Mouse (Mus musculus): Measurements from ENCODE around the gene Stxbp2. TPM values are rescaled to one million over a fixed set of nuclear protein-coding genes. Genes with fewer than 3 reads are reported as not detected.

Gene Stxbp2
- polyA plus RNA-seq, 1 experiment from 2014 or later = 46.9 TPM

GRCm38 (mm10) chr8:3671980-3672491, 41.3 kb downstream of the Stxbp2 start, which contains the start of gene Fcor:
Gene Fcor, minus strand, starts transcription at chr8:3672362.
- H3K36me3 ChIP-seq (replicated peaks; ENCODE audit: insufficient read depth, low read length) = no peaks in the 10 kb centered on the region
- H3K27ac ChIP-seq (ENCODE audit: low read depth) = peak within 1 kb of the TSS; percentile 1; the same call in 1 of the 2 replicates
- H3K27me3 ChIP-seq (ENCODE audit: insufficient read depth, low read length) = no peaks in the 10 kb centered on the region
- H3K4me1 ChIP-seq (ENCODE audit: insufficient read depth) = peaks cover 8% of the 10 kb centered on the region
- peak; percentile 66 for ATAC-seq
- peak within 1 kb of the TSS; percentile 47 for H3K9ac ChIP-seq (replicated peaks)
- DNase-seq = peak; percentile 88
- H3K4me2 ChIP-seq (ENCODE audit: low read depth, low read length) = peak within 1 kb of the TSS; percentile 82
- WGBS (ENCODE audit: insufficient replicate concordance) = 2% methylated on average over 23 of the region's 23 CpGs
- peak; percentile 95 for TF ChIP-seq CTCF (IDR thresholded peaks at IDR 0.05; ENCODE audit: low read depth)
- 0 out of 2 replicates have a peak, but pooled peaks have one; percentile 11 for TF ChIP-seq EP300 (IDR thresholded peaks at IDR 0.05; ENCODE audit: low read depth)
- H3K4me3 ChIP-seq (ENCODE audit: low read depth, low read length) = peak within 1 kb of the TSS; percentile 54
- H3K9me3 ChIP-seq (ENCODE audit: low read length) = no peaks in the 10 kb centered on the region

- Histone ChIP-seq H3K4me3 (ENCODE audit: low read depth, low read length) (no peak overlapping the region), H3K36me3 (replicated peaks; ENCODE audit: insufficient read depth, low read length) (peaks cover 10% of the 10 kb centered on the region), H3K9ac (replicated peaks) (no peak overlapping the region), H3K27ac (ENCODE audit: low read depth) (no peak overlapping the region), H3K4me2 (ENCODE audit: low read depth, low read length) (no peak overlapping the region), H3K4me1 (ENCODE audit: insufficient read depth) (peaks cover 19% of the 10 kb centered on the region), H3K9me3 (ENCODE audit: low read length) (no peaks in the 10 kb centered on the region), H3K27me3 (ENCODE audit: insufficient read depth, low read length) (no peaks in the 10 kb centered on the region)
- WGBS (ENCODE audit: insufficient replicate concordance) = 57% methylated on average over 3 of the region's 3 CpGs
- TF ChIP-seq CTCF (IDR thresholded peaks at IDR 0.05; ENCODE audit: low read depth) (no peak), EP300 (IDR thresholded peaks at IDR 0.05; ENCODE audit: low read depth) (no peak)
- DNase-seq (no peak), ATAC-seq (no peak)
These were observed 43.9 kb downstream of the Stxbp2 start for GRCm38 (mm10) chr8:3674671-3675070.

- H3K4me1 ChIP-seq (ENCODE audit: insufficient read depth) = peaks cover 19% of the 10 kb centered on the region
- peak within 1 kb of the TSS; percentile 94 for H3K9ac ChIP-seq (replicated peaks)
- TF ChIP-seq EP300 (IDR thresholded peaks at IDR 0.05; ENCODE audit: low read depth) (no peak; the same call in 1 of the 2 replicates), CTCF (IDR thresholded peaks at IDR 0.05; ENCODE audit: low read depth) (peak; percentile 99)
- no peaks in the 10 kb centered on the region for H3K9me3 ChIP-seq (ENCODE audit: low read length)
- H3K27me3 ChIP-seq (ENCODE audit: insufficient read depth, low read length) = no peaks in the 10 kb centered on the region
- H3K36me3 ChIP-seq (replicated peaks; ENCODE audit: insufficient read depth, low read length) = peaks cover 22% of the 10 kb centered on the region
- ATAC-seq = peak; percentile 92
- 1% methylated on average over 57 of the region's 61 CpGs for WGBS (ENCODE audit: insufficient replicate concordance)
- peak; percentile 94 for DNase-seq
- peak within 1 kb of the TSS; percentile 97 for H3K27ac ChIP-seq (ENCODE audit: low read depth)
- peak within 1 kb of the TSS; percentile 94 for H3K4me3 ChIP-seq (ENCODE audit: low read depth, low read length)
- H3K4me2 ChIP-seq (ENCODE audit: low read depth, low read length) = peak within 1 kb of the TSS; percentile 89
These were observed 45.6 kb downstream of the Stxbp2 start, which contains the start of gene Trappc5 for GRCm38 (mm10) chr8:3676131-3676992. Gene Trappc5, plus strand, starts transcription at chr8:3676299.

GRCm38 (mm10) chr8:3676993-3677579, 46.3 kb downstream of the Stxbp2 start:
- Histone ChIP-seq H3K4me2 (ENCODE audit: low read depth, low read length) (peak overlapping the region; percentile 89), H3K9ac (replicated peaks) (peak overlapping the region; percentile 94), H3K27ac (ENCODE audit: low read depth) (peak overlapping the region; percentile 97), H3K36me3 (replicated peaks; ENCODE audit: insufficient read depth, low read length) (peaks cover 22% of the 10 kb centered on the region), H3K27me3 (ENCODE audit: insufficient read depth, low read length) (no peaks in the 10 kb centered on the region), H3K4me1 (ENCODE audit: insufficient read depth) (peaks cover 19% of the 10 kb centered on the region), H3K9me3 (ENCODE audit: low read length) (no peaks in the 10 kb centered on the region), H3K4me3 (ENCODE audit: low read depth, low read length) (peak overlapping the region; percentile 94)
- under 1% methylated on average over 15 of the region's 15 CpGs for WGBS (ENCODE audit: insufficient replicate concordance)
- DNase-seq (no peak), ATAC-seq (no peak)
- TF ChIP-seq CTCF (IDR thresholded peaks at IDR 0.05; ENCODE audit: low read depth) (no peak), EP300 (IDR thresholded peaks at IDR 0.05; ENCODE audit: low read depth) (no peak)

- H3K27ac ChIP-seq (ENCODE audit: low read depth) = no peak overlapping the region
- ATAC-seq (no peak), DNase-seq (no peak)
- H3K9me3 ChIP-seq (ENCODE audit: low read length) = no peaks in the 10 kb centered on the region
- no peak overlapping the region for H3K9ac ChIP-seq (replicated peaks)
- peaks cover 16% of the 10 kb centered on the region for H3K4me1 ChIP-seq (ENCODE audit: insufficient read depth)
- no peak for TF ChIP-seq EP300 (IDR thresholded peaks at IDR 0.05; ENCODE audit: low read depth)
- TF ChIP-seq CTCF (IDR thresholded peaks at IDR 0.05; ENCODE audit: low read depth) = no peak
- H3K4me2 ChIP-seq (ENCODE audit: low read depth, low read length) = no peak overlapping the region
- H3K4me3 ChIP-seq (ENCODE audit: low read depth, low read length) = no peak overlapping the region
- H3K27me3 ChIP-seq (ENCODE audit: insufficient read depth, low read length) = no peaks in the 10 kb centered on the region
- 91% methylated on average over 23 of the region's 23 CpGs for WGBS (ENCODE audit: insufficient replicate concordance)
- H3K36me3 ChIP-seq (replicated peaks; ENCODE audit: insufficient read depth, low read length) = peaks cover 22% of the 10 kb centered on the region
These were observed 48.1 kb downstream of the Stxbp2 start for GRCm38 (mm10) chr8:3678831-3679230.

- TF ChIP-seq CTCF (IDR thresholded peaks at IDR 0.05; ENCODE audit: low read depth) = no peak
- no peak for TF ChIP-seq EP300 (IDR thresholded peaks at IDR 0.05; ENCODE audit: low read depth)
- Histone ChIP-seq H3K4me3 (ENCODE audit: low read depth, low read length) (no peak overlapping the region), H3K36me3 (replicated peaks; ENCODE audit: insufficient read depth, low read length) (peaks cover 22% of the 10 kb centered on the region), H3K27me3 (ENCODE audit: insufficient read depth, low read length) (no peaks in the 10 kb centered on the region), H3K4me2 (ENCODE audit: low read depth, low read length) (no peak overlapping the region), H3K4me1 (ENCODE audit: insufficient read depth) (peaks cover 16% of the 10 kb centered on the region), H3K9ac (replicated peaks) (no peak overlapping the region), H3K9me3 (ENCODE audit: low read length) (no peaks in the 10 kb centered on the region), H3K27ac (ENCODE audit: low read depth) (no peak overlapping the region)
- ATAC-seq (no peak), DNase-seq (no peak)
- 94% methylated on average over 23 of the region's 23 CpGs for WGBS (ENCODE audit: insufficient replicate concordance)
These were observed 48.5 kb downstream of the Stxbp2 start for GRCm38 (mm10) chr8:3679236-3679635.

Measured in liver, postnatal 0 days (tissue).